Mouse (Mus musculus) stomach, adult 2 months (tissue): Measurements from ENCODE around the gene Fam71e2. TPM values are rescaled to one million over a fixed set of nuclear protein-coding genes. Genes with fewer than 3 reads are reported as not detected.

Experiments used
- polyA plus RNA-seq: library from polyadenylated mRNA; depleted of rRNA; stranded (reverse); fragments of >200 nt; gene quantifications from 2 replicates; pipeline ENCODE4 v1.2.3, GENCODE M21; 2012; rRNA removed

The Fam71e2 gene
- not detected in 2 replicates for polyA plus RNA-seq

GRCm38 (mm10) chr7:4771202-4771601 is at the start of gene Fam71e2:
TSS of gene Fam71e2 (minus strand) at chr7:4771302.

DNA sequence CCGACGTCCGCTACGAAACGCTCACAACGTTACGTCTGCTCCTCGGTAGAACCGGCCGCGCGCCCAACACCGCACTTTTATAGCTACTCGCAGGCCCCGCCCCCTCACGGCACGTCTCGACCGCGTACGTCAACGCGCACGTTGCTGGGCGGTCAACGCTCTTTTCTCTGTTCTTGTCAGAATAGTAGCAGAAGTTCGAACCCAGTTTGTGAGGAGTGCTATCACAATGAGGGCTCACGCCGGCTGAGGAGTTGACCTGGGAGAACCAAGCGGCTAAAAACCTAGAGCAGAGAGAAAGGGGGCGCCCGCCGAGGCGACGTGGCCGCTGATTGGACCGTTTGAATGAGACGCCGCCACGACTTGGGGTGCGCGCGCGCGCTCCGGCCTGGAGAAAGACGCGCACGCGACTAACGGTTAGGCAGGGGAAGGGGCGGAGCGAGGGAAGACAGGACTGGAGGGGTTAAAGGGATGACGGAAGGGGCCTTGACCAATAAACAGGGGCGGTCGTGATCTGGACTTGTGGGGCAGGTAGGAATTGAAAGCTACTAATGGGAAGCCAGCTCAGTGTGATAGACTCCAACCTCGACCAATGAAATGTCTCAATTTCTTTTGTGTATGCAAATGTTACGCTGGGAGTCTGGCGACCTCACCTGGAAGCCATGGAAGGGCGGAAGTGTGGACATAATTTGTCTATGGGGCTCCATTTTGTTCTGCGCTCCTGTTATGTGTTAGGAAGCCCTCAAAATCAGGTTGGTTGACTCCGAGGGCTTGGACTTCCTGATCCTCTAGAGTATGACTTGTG is 41.4 kb upstream of the Fam71e2 start, which contains the start of gene Ube2s:
Gene Ube2s, minus strand, starts transcription at position 288 of the 802 bp plus-strand sequence.

DNA sequence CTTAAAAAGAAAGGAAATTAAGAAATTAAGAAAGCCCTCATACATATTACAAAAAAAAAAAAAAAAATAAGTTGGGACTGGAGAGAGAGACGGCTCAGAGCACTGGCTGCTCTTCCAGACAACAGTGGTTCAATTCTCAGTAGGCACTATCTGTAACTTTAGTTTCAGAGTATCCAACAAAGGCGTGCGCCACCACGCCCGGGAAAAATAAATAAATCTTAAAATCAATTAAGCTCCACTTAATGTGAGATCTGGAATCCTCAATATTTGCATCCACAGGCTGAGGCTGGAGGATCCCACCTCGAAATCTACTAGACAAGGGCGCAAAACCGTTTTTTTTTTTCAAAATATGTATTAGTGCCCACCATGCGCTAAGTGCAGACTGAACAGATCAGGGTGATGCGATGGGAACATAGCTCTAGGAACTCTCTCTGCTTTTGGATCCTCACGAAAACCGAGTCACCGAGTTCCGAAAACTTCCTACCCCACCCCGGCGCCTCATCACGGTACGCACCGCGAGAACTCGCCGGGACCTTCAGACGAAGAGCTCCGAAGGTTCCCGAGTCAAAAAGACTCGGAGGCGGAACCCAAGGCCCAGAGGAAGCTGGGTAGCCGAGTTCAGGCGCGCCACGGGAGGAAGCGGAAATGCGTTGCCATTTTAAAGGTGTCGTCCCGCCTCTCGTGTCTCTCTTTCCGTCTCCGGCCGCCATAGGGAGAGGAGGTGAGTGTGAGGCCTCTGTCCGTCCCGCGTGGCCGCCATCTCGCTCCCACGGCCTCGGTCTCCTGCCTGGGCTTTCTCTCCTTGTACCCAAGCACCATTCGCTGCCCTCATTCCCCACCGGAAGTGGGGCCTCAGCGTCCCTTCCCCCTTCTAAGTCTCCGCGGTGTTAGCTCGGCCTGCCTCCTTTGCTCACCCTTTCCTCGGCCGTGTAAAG is 21.4 kb upstream of the Fam71e2 start, which contains the start of gene Rpl28:
Gene Rpl28, plus strand, starts transcription at position 597 of the 935 bp plus-strand sequence.

GRCm38 (mm10) chr7:4789436-4789935 is 18.4 kb upstream of the Fam71e2 start, which contains the start of gene Tmem238:
TSS of gene Tmem238 (minus strand) at chr7:4789656.

GRCm38 (mm10) chr7:4782759-4783158 is 11.7 kb upstream of the Fam71e2 start, which contains the start of the genes Il11 and Tmem190:
TSS of gene Il11 (minus strand) at chr7:4782859.
TSS of gene Tmem190 (plus strand) at chr7:4782937.

DNA sequence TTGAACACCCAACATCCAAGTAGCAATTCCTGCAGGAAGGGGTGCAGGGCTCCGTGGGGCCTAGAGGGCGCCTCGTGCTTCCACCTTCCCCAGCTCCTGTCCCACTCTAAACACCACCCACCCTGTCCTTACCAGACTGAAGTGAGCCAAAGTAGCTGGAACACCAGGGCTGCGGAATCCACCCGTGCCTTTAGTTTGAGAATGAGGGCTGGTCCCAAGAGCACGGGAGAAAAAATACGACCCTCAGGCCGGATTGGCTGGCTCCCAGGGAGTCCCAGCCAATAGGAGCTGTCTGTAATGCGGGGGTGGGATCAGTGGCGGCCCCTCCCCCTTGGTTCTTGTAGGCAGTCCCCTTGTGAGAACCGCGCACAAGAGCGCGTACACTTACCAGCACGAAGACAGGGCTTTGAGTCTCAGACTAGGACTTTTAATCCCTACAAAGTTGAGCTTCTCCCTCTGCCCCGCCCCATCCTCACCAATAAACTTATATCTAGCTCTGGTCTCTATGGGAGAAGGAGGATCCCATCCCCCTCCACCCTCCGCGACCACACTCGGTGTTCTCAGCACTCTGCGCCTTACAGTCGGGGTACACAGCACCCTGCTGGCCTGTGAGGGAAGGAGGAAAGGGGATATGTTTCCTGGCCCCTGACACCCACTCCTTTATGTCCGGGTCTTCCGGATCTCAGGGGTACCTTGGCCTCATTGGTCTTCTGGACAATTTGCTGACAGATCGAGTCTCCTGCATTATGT is 18.1 kb downstream of the Fam71e2 start, which contains the start of gene Cox6b2:
Gene Cox6b2, minus strand, starts transcription at position 274 of the 750 bp plus-strand sequence.

GRCm38 (mm10) chr7:4739544-4740275 is 31.4 kb downstream of the Fam71e2 start, which contains the start of gene Kmt5c:
TSS of gene Kmt5c (plus strand) at chr7:4740115.

DNA sequence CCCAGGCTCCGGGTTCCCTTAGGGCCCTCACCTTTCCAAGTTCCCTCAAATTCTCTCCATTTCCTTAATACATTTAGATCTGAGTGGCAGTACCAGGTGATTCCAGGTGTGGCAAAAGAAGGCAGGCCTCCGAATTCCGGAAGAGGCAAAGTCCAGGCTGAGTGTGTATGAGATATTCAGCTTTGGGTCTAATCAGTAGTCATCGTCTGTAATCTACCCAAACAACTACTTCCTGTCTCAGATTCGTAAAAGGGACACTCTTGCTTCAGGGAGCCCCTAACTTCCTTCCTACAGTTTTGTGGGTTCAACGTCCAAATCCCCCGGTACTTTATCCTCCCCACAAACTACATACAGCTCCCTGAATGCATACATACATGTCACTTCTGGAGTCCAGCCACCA is 45.9 kb downstream of the Fam71e2 start, which contains the start of gene Tmem150b:
Gene Tmem150b, minus strand, starts transcription at position 81 of the 400 bp plus-strand sequence.

Other genes starting within 250 kb of the Fam71e2 start
- 323 and 819 TPM in 2 replicates for gene Tnni3, start 247.1 kb downstream of the Fam71e2 start, polyA plus RNA-seq
- 2.5 and 2.6 TPM in 2 replicates for gene Dnaaf3, start 238.8 kb downstream of the Fam71e2 start, polyA plus RNA-seq
- 3.7 and 3.8 TPM in 2 replicates for gene Syt5, start 223.8 kb downstream of the Fam71e2 start, polyA plus RNA-seq
- 7.3 and 7.4 TPM in 2 replicates for gene Ptprh, start 167.3 kb downstream of the Fam71e2 start, polyA plus RNA-seq
- gene Tmem86b, start 139.9 kb downstream of the Fam71e2 start, polyA plus RNA-seq = 5.9 and 8.5 TPM in 2 replicates
- gene Ppp6r1, start 112.3 kb downstream of the Fam71e2 start, polyA plus RNA-seq = 60.2 and 68.9 TPM in 2 replicates
- gene Hspbp1, start 86.2 kb downstream of the Fam71e2 start, polyA plus RNA-seq = 29.1 and 32.0 TPM in 2 replicates
- gene Brsk1, start 80.7 kb downstream of the Fam71e2 start, polyA plus RNA-seq = 2.5 and 3.5 TPM in 2 replicates
- gene Tmem150b, start 46.1 kb downstream of the Fam71e2 start, polyA plus RNA-seq = 15.3 and 16.5 TPM in 2 replicates
- gene Kmt5c, start 31.2 kb downstream of the Fam71e2 start, polyA plus RNA-seq = 98.9 and 123 TPM in 2 replicates
- gene Cox6b2, start 18.2 kb downstream of the Fam71e2 start, polyA plus RNA-seq = 7.0 and 10.5 TPM in 2 replicates
- gene Il11, start 11.6 kb upstream of the Fam71e2 start, polyA plus RNA-seq = 0.12 and 0.42 TPM in 2 replicates
- not detected in 2 replicates for gene Tmem190, start 11.6 kb upstream of the Fam71e2 start, polyA plus RNA-seq
- gene Tmem238, start 18.4 kb upstream of the Fam71e2 start, polyA plus RNA-seq = 157 and 379 TPM in 2 replicates
- gene Rpl28, start 21.6 kb upstream of the Fam71e2 start, polyA plus RNA-seq = 174 and 224 TPM in 2 replicates
- gene Ube2s, start 41.3 kb upstream of the Fam71e2 start, polyA plus RNA-seq = 106 and 114 TPM in 2 replicates
- gene Shisa7, start 73.4 kb upstream of the Fam71e2 start, polyA plus RNA-seq = 0.68 and 1.5 TPM in 2 replicates
- gene Isoc2b, start 99.0 kb upstream of the Fam71e2 start, polyA plus RNA-seq = 17.4 and 25.7 TPM in 2 replicates
- gene Isoc2a, start 105.9 kb upstream of the Fam71e2 start, polyA plus RNA-seq = 12.8 and 15.9 TPM in 2 replicates
- 0.05 TPM in 1 of 2 replicates, not detected in the other for gene Gm36210, start 135.2 kb upstream of the Fam71e2 start, polyA plus RNA-seq
- gene Zfp628, start 143.9 kb upstream of the Fam71e2 start, polyA plus RNA-seq = 13.0 and 16.4 TPM in 2 replicates
- 5.5 and 7.6 TPM in 2 replicates for gene Nat14, start 150.7 kb upstream of the Fam71e2 start, polyA plus RNA-seq
- 4.7 and 6.8 TPM in 2 replicates for gene Ssc5d, start 154.5 kb upstream of the Fam71e2 start, polyA plus RNA-seq
- gene Sbk2, start 193.1 kb upstream of the Fam71e2 start, polyA plus RNA-seq = 4.1 and 12.6 TPM in 2 replicates
- gene Sbk3, start 199.9 kb upstream of the Fam71e2 start, polyA plus RNA-seq = 0.12 and 0.40 TPM in 2 replicates
- gene Zfp579, start 224.9 kb upstream of the Fam71e2 start, polyA plus RNA-seq = 58.0 and 73.6 TPM in 2 replicates
- 21.3 and 34.0 TPM in 2 replicates for gene Zfp524, start 243.1 kb upstream of the Fam71e2 start, polyA plus RNA-seq
- gene Fiz1, start 243.4 kb upstream of the Fam71e2 start, polyA plus RNA-seq = 13.2 and 13.7 TPM in 2 replicates
- gene Gm44973, start 244.2 kb upstream of the Fam71e2 start, polyA plus RNA-seq = 0.17 TPM in 1 of 2 replicates, not detected in the other
- gene Zfp865, start 249.1 kb upstream of the Fam71e2 start, polyA plus RNA-seq = 16.3 and 18.3 TPM in 2 replicates
- 2.9 and 4.2 TPM in 2 replicates for gene Ccdc106, start 249.3 kb upstream of the Fam71e2 start, polyA plus RNA-seq